Comparison of ENCODE assay signal across 8 mouse cellular contexts in the genomic region with DNA sequence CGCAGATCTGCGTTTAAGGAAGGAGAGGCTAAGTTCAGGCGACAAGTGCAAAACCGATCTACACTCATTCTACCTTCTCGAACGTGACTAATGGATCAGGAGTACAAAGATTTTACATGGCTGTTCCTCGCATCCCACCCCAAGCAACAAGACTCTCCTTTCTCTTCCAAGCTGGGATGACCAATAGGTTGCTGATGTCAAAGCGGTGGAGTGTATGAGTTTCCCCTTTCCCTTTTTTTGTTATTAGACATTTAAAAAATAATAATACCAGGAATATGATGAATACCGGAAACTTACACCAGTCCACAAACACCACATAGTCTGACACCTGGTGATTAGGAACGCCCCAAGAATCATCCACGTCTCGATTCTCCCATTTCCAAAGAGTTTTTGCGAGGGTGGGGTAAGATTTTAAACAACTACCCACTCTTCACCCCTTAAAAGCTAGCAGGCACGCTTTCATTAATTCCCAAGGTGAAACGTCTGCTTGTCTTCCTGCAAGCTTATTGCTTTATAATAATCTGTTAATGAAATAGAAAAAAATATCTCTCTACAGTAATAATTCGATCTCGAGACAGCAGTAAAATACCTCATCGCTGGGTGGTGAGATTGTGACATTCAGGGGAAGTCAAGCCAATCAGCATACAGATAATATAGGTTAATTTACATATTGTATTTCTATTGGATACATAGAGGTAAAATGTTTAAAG. TPM values are rescaled to one million over a fixed set of nuclear protein-coding genes. Genes with fewer than 3 reads are reported as not detected.
DNase-seq lines count a peak whose midpoint lies in the region; ATAC-seq and TF ChIP-seq lines count a peak whose summit lies in the region.

A gene (minus strand): TSS at position 598 of the 710 bp plus-strand sequence.

- 42% methylated on average over 18 of the region's 18 CpGs for WGBS in kidney, embryonic 15.5 days
- 42% methylated on average over 18 of the region's 18 CpGs for WGBS in forebrain, embryonic 12.5 days
- WGBS in intestine, postnatal 0 days: 46% methylated on average over 18 of the region's 18 CpGs
- 46% methylated on average over 18 of the region's 18 CpGs for WGBS in macrophage (ENCODE audit: missing documents)
- WGBS in stomach, postnatal 0 days: 36% methylated on average over 18 of the region's 18 CpGs

- H3K27ac ChIP-seq in kidney, embryonic 15.5 days: peak within 1 kb of the TSS; percentile 68; the same call in 1 of the 2 replicates
- H3K27ac ChIP-seq in forebrain, embryonic 12.5 days: peak within 1 kb of the TSS; percentile 96
- no peak within 1 kb of the TSS for H3K27ac ChIP-seq in intestine, postnatal 0 days (ENCODE audit: low read depth, low read length)
- H3K27ac ChIP-seq in macrophage: peak within 1 kb of the TSS; percentile 44
- H3K27ac ChIP-seq in stomach, postnatal 0 days (replicated peaks): peak within 1 kb of the TSS; percentile 76

- no peaks in the 10 kb centered on the region for H3K36me3 ChIP-seq in kidney, embryonic 15.5 days
- no peaks in the 10 kb centered on the region for H3K36me3 ChIP-seq in forebrain, embryonic 12.5 days (replicated peaks)
- no peaks in the 10 kb centered on the region for H3K36me3 ChIP-seq in intestine, postnatal 0 days (ENCODE audit: control insufficient read depth, insufficient read depth)
- no peaks in the 10 kb centered on the region for H3K36me3 ChIP-seq in macrophage (ENCODE audit: inconsistent target)
- H3K36me3 ChIP-seq in stomach, postnatal 0 days (ENCODE audit: control insufficient read depth, insufficient read depth, low read length): no peaks in the 10 kb centered on the region

- peaks cover 19% of the 10 kb centered on the region for H3K27me3 ChIP-seq in kidney, embryonic 15.5 days
- H3K27me3 ChIP-seq in forebrain, embryonic 12.5 days: no peaks in the 10 kb centered on the region
- no peaks in the 10 kb centered on the region for H3K27me3 ChIP-seq in intestine, postnatal 0 days (replicated peaks; ENCODE audit: control insufficient read depth, insufficient read depth, low read length)
- no peaks in the 10 kb centered on the region for H3K27me3 ChIP-seq in stomach, postnatal 0 days (ENCODE audit: control insufficient read depth, insufficient read depth, low read length)

- H3K4me1 ChIP-seq in kidney, embryonic 15.5 days: 0 out of 2 replicates have a peak, but pooled peaks cover 2% of the 10 kb centered on the region
- peaks cover 20% of the 10 kb centered on the region for H3K4me1 ChIP-seq in forebrain, embryonic 12.5 days
- H3K4me1 ChIP-seq in intestine, postnatal 0 days (replicated peaks; ENCODE audit: control insufficient read depth, insufficient read depth, low read length): no peaks in the 10 kb centered on the region
- no peaks in the 10 kb centered on the region for H3K4me1 ChIP-seq in stomach, postnatal 0 days (replicated peaks; ENCODE audit: control insufficient read depth, insufficient read depth)

- peak within 1 kb of the TSS; percentile 97 for H3K4me2 ChIP-seq in kidney, embryonic 15.5 days
- peak within 1 kb of the TSS; percentile 74 for H3K4me2 ChIP-seq in forebrain, embryonic 12.5 days
- peak within 1 kb of the TSS; percentile 99 for H3K4me2 ChIP-seq in intestine, postnatal 0 days (replicated peaks; ENCODE audit: low read depth)
- H3K4me2 ChIP-seq in stomach, postnatal 0 days (replicated peaks; ENCODE audit: low read depth): peak within 1 kb of the TSS; percentile 92

- H3K9me3 ChIP-seq in kidney, embryonic 15.5 days (replicated peaks): no peaks in the 10 kb centered on the region
- no peaks in the 10 kb centered on the region for H3K9me3 ChIP-seq in forebrain, embryonic 12.5 days
- H3K9me3 ChIP-seq in intestine, postnatal 0 days (ENCODE audit: control insufficient read depth): no peaks in the 10 kb centered on the region
- H3K9me3 ChIP-seq in stomach, postnatal 0 days (ENCODE audit: control insufficient read depth, low read length): no peaks in the 10 kb centered on the region

- peak within 1 kb of the TSS; percentile 58 for H3K4me3 ChIP-seq in kidney, embryonic 15.5 days (replicated peaks)
- H3K4me3 ChIP-seq in forebrain, embryonic 12.5 days (replicated peaks): peak within 1 kb of the TSS; percentile 60
- H3K4me3 ChIP-seq in intestine, postnatal 0 days (ENCODE audit: low read depth, low read length): peak within 1 kb of the TSS; percentile 66
- H3K4me3 ChIP-seq in macrophage (ENCODE audit: inconsistent target): peak within 1 kb of the TSS; percentile 48
- H3K4me3 ChIP-seq in stomach, postnatal 0 days (ENCODE audit: low read depth, low read length): peak within 1 kb of the TSS; percentile 68

- H3K79me2 ChIP-seq in macrophage (ENCODE audit: inconsistent target): no peaks in the 10 kb centered on the region

- H3K9ac ChIP-seq in kidney, embryonic 15.5 days: peak within 1 kb of the TSS; percentile 59
- peak within 1 kb of the TSS; percentile 86 for H3K9ac ChIP-seq in forebrain, embryonic 12.5 days
- H3K9ac ChIP-seq in intestine, postnatal 0 days (ENCODE audit: low read depth, low read length): peak within 1 kb of the TSS; percentile 68
- peak within 1 kb of the TSS; percentile 82 for H3K9ac ChIP-seq in stomach, postnatal 0 days (ENCODE audit: low read length)

- TF ChIP-seq EP300 in stomach, postnatal 0 days (optimal IDR thresholded peaks at IDR 0.05): no peak

- no peak for DNase-seq in kidney, adult 18-20 months
- DNase-seq in R1 (ENCODE audit: low read depth, low spot score): peak; percentile 16
- no peak for DNase-seq in stomach, postnatal 0 days (ENCODE audit: low spot score)
- DNase-seq in spleen, postnatal 10 days (ENCODE audit: low spot score in 2 of 2): no peak

- no peak for ATAC-seq in kidney, embryonic 15.5 days (replicated peaks; ENCODE audit: low FRiP score)
- ATAC-seq in forebrain, embryonic 12.5 days (ENCODE audit: low FRiP score): peak; percentile 7; the same call in 1 of the 2 replicates
- ATAC-seq in intestine, postnatal 0 days: no peak; the same call in 1 of the 2 replicates
- ATAC-seq in stomach, postnatal 0 days (ENCODE audit: low FRiP score, low TSS enrichment): no peak

- TF ChIP-seq CTCF in intestine, postnatal 0 days (IDR thresholded peaks at IDR 0.05; ENCODE audit: low read depth): no peak
- TF ChIP-seq CTCF in stomach, postnatal 0 days (IDR thresholded peaks at IDR 0.05; ENCODE audit: low read depth): no peak

RNA-seq across cellular contexts. Expression of the gene that starts here (rescaled TPM):
- polyA plus RNA-seq in kidney, embryonic 15.5 days (2015; fragmentation: Nextera tagmentation; extraction: Ambion mirVana): 1.5 and 2.7 TPM in 2 replicates
- polyA plus RNA-seq in forebrain, embryonic 12.5 days (2016; fragmentation: Nextera tagmentation; extraction: Ambion mirVana): 33.5 and 35.8 TPM in 2 replicates
- 2.8 and 3.9 TPM in 2 replicates for polyA plus RNA-seq in intestine, postnatal 0 days (2015; fragmentation: Nextera tagmentation; extraction: Ambion mirVana)
- total RNA-seq in macrophage (2018; cell fraction: chromatin; rRNA removed): 100 to 1,000 TPM in 9 of 26 experiments, 10 to 100 TPM in 14, 1 to 10 TPM in 3; 4.4 to 269 (median 61.6) TPM
- 10 to 100 TPM in 18 of 26 experiments, 1 to 10 TPM in 8; 1.5 to 55.5 (median 16.9) TPM for total RNA-seq in macrophage (2018; cell fraction: cytosol; rRNA removed)
- total RNA-seq in macrophage (2018; cell fraction: nucleus; rRNA removed): 100 to 1,000 TPM in 12 of 26 experiments, 10 to 100 TPM in 12, 1 to 10 TPM in 2; 5.4 to 288 (median 88.4) TPM
- 2.0 to 3.1 TPM (median 2.0 TPM) in 3 replicates for polyA plus RNA-seq in macrophage (2018)
- polyA plus RNA-seq in stomach, postnatal 0 days (2015; fragmentation: Nextera tagmentation; extraction: Ambion mirVana): 2.0 and 2.5 TPM in 2 replicates
